Mouse (Mus musculus) spleen, adult 2 months (tissue): ENCODE measurements around the gene Pus7l. TPM values are rescaled to one million over a fixed set of nuclear protein-coding genes. Genes with fewer than 3 reads are reported as not detected.
A peak's percentile ranks its signal among the peaks of the same experiment; 100 is the strongest.

ENCODE experiments used
- DNase-seq, 2 experiments: peaks; one replicate each; pipeline versions ENCODE4 v3.0.0 to v3.0.0-alpha.2; 2012 to 2021; ENCODE audit warnings: low spot score in 2 of 2, low read depth in 1 of 2
- H3K27ac ChIP-seq: fragments of 200-500 bp; 2 replicates; pipeline ENCODE4 v1.5.1; 2012; ENCODE audit warnings: low read length, inconsistent platforms; ENCODE audit not compliant: insufficient read depth
- H3K27me3 ChIP-seq: fragments of 200-500 bp; 2 replicates; pipeline ENCODE4 v1.6.1; 2012; ENCODE audit warnings: mild to moderate bottlenecking, moderate library complexity, low read length, inconsistent platforms; ENCODE audit not compliant: control insufficient read depth, insufficient read depth
- H3K36me3 ChIP-seq: fragments of 200-500 bp; 2 replicates; pipeline ENCODE4 v1.6.1; 2012; ENCODE audit warnings: mild to moderate bottlenecking, low read length, inconsistent platforms; ENCODE audit not compliant: control insufficient read depth, insufficient read depth
- H3K4me1 ChIP-seq: fragments of 200-500 bp; 2 replicates; pipeline ENCODE4 v1.6.1; 2011; ENCODE audit warnings: inconsistent platforms; ENCODE audit not compliant: control insufficient read depth, insufficient read depth, insufficient read length
- H3K4me3 ChIP-seq: fragments of 200-500 bp; 2 replicates; pipeline ENCODE4 v1.5.1; 2011; ENCODE audit warnings: mild to moderate bottlenecking, inconsistent platforms; ENCODE audit not compliant: insufficient read depth, insufficient read length; ENCODE audit errors: extremely low read depth
- CTCF ChIP-seq: fragments of 200-500 bp; IDR thresholded peaks from 2 replicates; pipeline ENCODE4 v1.5.1; 2011; ENCODE audit warnings: mild to moderate bottlenecking, inconsistent platforms; ENCODE audit not compliant: insufficient read depth, insufficient read length, insufficient replicate concordance; ENCODE audit errors: extremely low read depth
- POLR2A ChIP-seq: fragments of 200-500 bp; IDR thresholded peaks from 2 replicates; pipeline ENCODE4 v1.6.1; 2011; ENCODE audit warnings: low read depth, low read length, inconsistent platforms
- WGBS: fragments of 180-500 bp; shearing (Covaris S2); methylation state at CpG from one replicate; pipeline ENCODE4 v1.1.7; 2018; 5-methylcytosine and 5-hydroxymethylcytosine counted together
- polyA plus RNA-seq: library from polyadenylated mRNA; depleted of rRNA; stranded (reverse); fragments of >200 nt; gene quantifications from 2 replicates; pipeline ENCODE4 v1.2.3, GENCODE M21; 2012

Pus7l gene
- polyA plus RNA-seq, 1 experiment, result 4.0 TPM

DNA sequence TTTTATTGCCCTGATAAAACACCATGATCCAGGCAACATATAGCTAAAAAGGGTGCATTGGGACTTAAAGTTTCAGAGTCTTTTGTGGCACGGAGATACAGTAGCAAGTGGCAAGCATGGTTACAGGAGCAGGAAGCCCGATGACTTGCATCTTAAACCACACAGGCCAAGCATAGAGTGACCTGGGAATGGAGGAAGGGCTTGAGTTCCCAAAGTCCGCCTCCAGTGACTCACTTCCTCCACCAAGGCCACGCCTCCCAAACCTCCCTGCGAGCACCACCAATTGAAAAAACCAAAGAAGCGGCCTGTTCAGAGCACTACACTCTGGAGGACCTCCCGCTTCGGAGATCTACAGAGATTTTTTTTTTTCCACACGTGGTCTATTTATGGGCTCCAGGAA lies 22.5 kb upstream of the Pus7l start:
- H3K27ac ChIP-seq, result no peak overlapping the region
- H3K27me3 ChIP-seq, result no peaks in the 10 kb centered on the region
- 41% methylated on average over 9 of the region's 9 CpGs for WGBS
- peaks cover 20% of the 10 kb centered on the region for H3K36me3 ChIP-seq
- H3K4me3 ChIP-seq, result no peak overlapping the region
- DNase-seq, result no peak
- TF ChIP-seq POLR2A (no peak), CTCF (no peak)
- no peaks in the 10 kb centered on the region for H3K4me1 ChIP-seq

DNA sequence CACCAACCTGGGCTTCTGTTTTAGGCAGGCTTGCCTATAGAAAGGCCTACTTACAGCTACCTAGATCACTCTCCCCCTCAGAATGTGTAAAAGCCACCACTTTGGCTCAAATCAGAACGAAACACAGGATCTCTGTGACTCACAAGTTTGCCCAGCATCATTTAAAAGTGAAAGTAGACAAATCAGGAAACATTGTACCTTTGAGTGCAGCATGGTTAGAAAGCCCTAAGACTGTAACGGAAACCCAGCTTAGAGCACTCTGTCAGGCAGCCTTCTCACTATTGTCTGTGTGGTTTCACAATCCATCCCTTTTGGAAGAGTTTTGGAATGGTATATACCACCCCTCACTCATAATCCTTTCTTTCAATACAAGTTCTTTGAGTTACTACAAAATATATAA lies 21.6 kb upstream of the Pus7l start:
- 44% methylated on average over 2 of the region's 2 CpGs for WGBS
- no peaks in the 10 kb centered on the region for H3K27me3 ChIP-seq
- no peaks in the 10 kb centered on the region for H3K4me1 ChIP-seq
- no peak for TF ChIP-seq CTCF
- no peak for TF ChIP-seq POLR2A
- no peak overlapping the region for H3K27ac ChIP-seq
- H3K4me3 ChIP-seq, result no peak overlapping the region
- no peak for DNase-seq
- H3K36me3 ChIP-seq, result peaks cover 20% of the 10 kb centered on the region

DNA sequence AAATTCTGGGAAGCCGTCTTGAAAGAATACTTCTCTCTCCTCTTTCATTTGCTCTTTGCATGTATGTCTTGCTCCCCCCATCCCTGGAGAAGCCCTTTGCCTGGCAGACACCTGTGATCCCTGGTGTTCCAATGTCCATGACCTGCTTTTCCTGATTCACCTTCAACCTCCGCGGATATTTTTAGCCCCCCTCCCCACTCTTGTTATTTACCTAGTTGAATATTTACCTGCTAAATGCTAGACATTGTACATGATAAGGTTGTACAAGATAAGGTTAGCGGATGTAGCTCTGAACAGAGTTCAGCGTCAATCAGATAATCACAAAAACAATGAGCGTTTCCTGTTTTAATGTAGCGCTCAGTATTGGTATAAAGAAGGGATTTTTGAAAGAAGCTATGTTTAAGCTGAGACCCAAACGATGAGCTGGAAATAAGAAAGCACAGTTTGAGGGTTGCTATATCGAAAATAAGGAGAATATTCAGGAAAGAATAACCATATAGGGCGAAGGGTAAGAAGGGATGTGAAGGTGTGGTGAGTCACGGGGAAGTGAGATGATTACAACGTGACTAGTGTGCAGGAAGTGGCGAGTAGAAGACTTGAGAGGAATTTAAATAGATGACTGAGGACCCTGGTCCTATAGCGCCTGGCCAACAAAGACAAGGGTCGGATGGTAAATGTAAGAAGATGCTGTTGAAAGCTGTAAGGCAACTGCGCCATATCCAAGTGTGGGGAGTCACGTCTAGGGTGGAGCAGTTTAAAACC lies 15.7 kb upstream of the Pus7l start:
- H3K4me1 ChIP-seq, result no peaks in the 10 kb centered on the region
- no peak for DNase-seq
- no peaks in the 10 kb centered on the region for H3K27me3 ChIP-seq
- no peak overlapping the region for H3K27ac ChIP-seq
- no peak for TF ChIP-seq POLR2A
- TF ChIP-seq CTCF, result no peak
- H3K36me3 ChIP-seq, result peaks cover 20% of the 10 kb centered on the region
- H3K4me3 ChIP-seq, result no peak overlapping the region
- 83% methylated on average over 17 of the region's 17 CpGs for WGBS

DNA sequence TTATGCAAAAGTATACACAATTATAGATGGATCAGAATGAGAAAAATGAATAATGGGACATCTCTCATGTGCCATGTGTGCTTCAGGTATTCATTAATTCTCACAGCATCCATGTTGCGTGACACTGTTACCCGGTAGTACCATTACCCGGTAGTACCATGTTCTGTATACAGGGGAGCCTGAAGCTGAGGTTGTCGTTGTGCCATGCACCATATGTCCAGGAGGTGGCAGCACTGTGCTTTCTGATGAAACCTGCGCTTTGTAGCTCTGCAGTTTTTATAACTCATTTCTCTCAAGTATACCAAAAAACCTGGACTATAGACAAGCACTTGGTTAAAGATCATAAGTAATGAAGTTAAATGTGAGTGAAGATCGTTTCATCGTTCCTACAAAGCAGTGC lies 14.1 kb upstream of the Pus7l start:
- peaks cover 17% of the 10 kb centered on the region for H3K36me3 ChIP-seq
- H3K4me3 ChIP-seq, result no peak overlapping the region
- H3K4me1 ChIP-seq, result no peaks in the 10 kb centered on the region
- 25% methylated on average over 7 of the region's 7 CpGs for WGBS
- no peak overlapping the region for H3K27ac ChIP-seq
- peak; percentile 89; the same call in 1 of the 2 replicates for TF ChIP-seq CTCF
- TF ChIP-seq POLR2A, result no peak
- peak; percentile 64 to 76 for DNase-seq
- no peaks in the 10 kb centered on the region for H3K27me3 ChIP-seq

DNA sequence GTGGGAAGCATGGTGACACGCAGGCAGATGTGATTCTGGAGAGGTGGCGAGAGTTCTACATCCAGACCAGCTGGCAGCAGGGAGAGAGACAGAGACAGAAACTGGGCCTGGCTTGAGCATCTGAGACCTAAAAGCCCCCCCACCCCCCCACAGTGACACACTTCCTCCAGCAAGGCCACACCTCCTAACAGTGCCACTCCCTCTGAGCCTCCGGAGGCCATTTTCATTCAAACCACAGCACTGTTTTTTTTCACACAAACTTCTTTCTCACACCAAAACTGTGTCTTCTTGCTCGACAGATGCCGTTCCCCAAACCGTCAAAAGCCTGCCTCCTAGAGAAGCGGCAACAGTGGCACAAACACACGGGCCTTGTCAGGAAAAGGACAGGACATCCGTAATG lies 10.2 kb upstream of the Pus7l start:
- 95% methylated on average over 9 of the region's 9 CpGs for WGBS

DNA sequence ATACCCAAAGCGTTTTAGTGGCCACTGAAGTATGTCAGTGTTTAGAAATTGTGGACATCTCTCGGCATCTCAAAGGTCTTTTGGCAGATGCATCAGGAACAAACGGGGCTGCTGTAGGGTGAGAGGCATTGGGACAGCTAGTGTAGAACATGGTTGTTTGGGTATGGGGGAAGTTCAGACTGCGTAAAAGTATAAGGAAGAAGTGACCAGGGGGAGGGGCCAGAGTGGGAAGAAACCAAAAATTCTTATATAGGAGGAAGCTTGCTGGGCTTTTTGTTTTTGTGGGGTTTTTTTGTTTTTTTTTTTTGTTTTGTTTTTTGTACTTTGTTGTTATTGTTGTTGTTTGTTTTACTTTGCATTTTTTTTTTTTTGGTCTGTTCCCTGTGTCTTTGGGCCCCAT lies 1.5 kb upstream of the Pus7l start:
- Histone ChIP-seq H3K27ac (no peak overlapping the region), H3K4me3 (no peak overlapping the region), H3K4me1 (no peaks in the 10 kb centered on the region), H3K27me3 (no peaks in the 10 kb centered on the region), H3K36me3 (peaks cover 13% of the 10 kb centered on the region; the same call in 1 of the 2 replicates)
- DNase-seq, result no peak
- 74% methylated on average over 4 of the region's 4 CpGs for WGBS
- TF ChIP-seq POLR2A (no peak), CTCF (no peak)

More for the DNA sequence above, 10.2 kb upstream of the Pus7l start:
- Histone ChIP-seq H3K4me3 (no peak overlapping the region), H3K27ac (no peak overlapping the region), H3K36me3 (peaks cover 24% of the 10 kb centered on the region), H3K27me3 (no peaks in the 10 kb centered on the region), H3K4me1 (no peaks in the 10 kb centered on the region)
- DNase-seq, result no peak
- TF ChIP-seq CTCF, result no peak
- no peak for TF ChIP-seq POLR2A

DNA sequence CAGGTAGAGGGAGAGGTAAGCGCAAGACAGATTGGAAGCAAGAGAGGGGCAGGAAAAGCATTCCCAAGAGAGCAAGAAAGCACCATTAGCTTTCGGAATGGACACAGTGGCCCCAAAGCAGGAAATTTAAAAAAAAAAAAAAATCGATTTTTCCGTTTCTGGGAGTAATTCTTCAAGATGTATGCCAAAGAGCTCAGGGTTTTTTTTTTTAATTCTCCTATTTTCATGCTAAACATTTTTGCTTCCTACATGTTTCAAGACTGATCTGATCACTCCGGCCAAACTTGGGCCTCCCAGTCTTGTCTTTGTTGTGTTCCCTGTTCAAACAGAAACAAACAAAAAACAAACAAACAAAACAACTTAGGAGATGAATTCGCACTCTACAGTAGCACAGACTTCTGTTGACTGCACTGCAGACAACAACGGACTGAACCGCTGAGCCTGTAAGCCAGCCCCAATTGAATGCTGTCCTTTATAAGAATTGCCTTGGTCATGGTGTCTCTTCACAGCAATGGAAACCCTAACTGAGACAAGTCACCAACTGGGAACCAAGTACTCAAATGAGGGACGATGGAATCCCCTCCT lies 797 bp upstream of the Pus7l start:
- no peaks in the 10 kb centered on the region for H3K27me3 ChIP-seq
- H3K36me3 ChIP-seq, result peaks cover 8% of the 10 kb centered on the region; the same call in 1 of the 2 replicates
- 39% methylated on average over 9 of the region's 9 CpGs for WGBS
- TF ChIP-seq CTCF (no peak), POLR2A (no peak; the same call in 1 of the 2 replicates)
- H3K27ac ChIP-seq, result peak overlapping the region; percentile 94
- no peaks in the 10 kb centered on the region for H3K4me1 ChIP-seq
- DNase-seq, result no peak
- peak overlapping the region; percentile 98 for H3K4me3 ChIP-seq
